ENCODE assay signal across 9 mouse cellular contexts in the genomic region with DNA sequence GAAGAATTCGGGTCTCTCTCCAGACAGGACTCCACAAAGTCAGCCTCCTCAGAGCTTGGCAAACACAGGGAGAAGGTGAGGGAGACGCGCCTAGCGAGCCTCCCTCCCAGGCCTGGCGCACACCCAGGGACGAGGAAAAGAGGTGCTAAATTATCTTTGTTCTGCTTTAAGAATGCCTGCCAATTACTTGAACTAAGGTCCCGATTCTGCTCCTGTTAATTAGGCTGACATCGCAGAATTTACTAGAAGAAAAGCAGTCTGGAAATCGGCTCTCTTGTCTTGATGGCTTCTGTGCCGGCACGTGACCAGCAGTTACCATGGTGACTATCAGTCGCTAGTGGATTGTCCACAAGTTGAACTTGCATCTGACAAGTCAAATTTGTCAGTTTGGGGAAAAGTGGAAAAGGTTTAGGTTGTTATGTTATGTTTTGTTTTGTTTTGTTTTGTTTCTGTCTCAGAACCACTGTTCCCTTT.
DNase-seq lines count a peak whose midpoint lies in the region; ATAC-seq lines count a peak whose summit lies in the region.
"Had no signal": no experiment of that assay in that cellular context is flagged by ENCODE, and none has a peak within 500 bp of the region (broad histone marks: within the 10 kb centered on the region; RNA-seq: fewer than 3 reads in every experiment).

No protein-coding gene starts in this region.

- H3K4me2 ChIP-seq in forebrain, embryonic 13.5 days: peak overlapping the region; percentile 35
- H3K4me2 ChIP-seq in intestine, embryonic 14.5 days (ENCODE audit: low read length): peak overlapping the region; percentile 16; the same call in 1 of the 2 replicates
- H3K4me2 ChIP-seq in midbrain, embryonic 15.5 days: peak overlapping the region; percentile 41

- H3K9ac ChIP-seq in forebrain, embryonic 13.5 days: no peak overlapping the region
- no peak overlapping the region for H3K9ac ChIP-seq in intestine, embryonic 14.5 days (ENCODE audit: low read length)
- H3K9ac ChIP-seq in midbrain, embryonic 15.5 days: no peak overlapping the region

- DNase-seq in left cerebral cortex, postnatal 14 days (ENCODE audit: low spot score in 2 of 2): peak; percentile 11 to 33
- no peak for DNase-seq in left cerebral cortex, adult 9 months (ENCODE audit: low spot score in 2 of 2)
- peak; percentile 70 to 79 for DNase-seq in adrenal gland, postnatal 36 days
- DNase-seq in intestine, embryonic 14.5 days (ENCODE audit: low spot score): no peak
- DNase-seq in layer of hippocampus, postnatal 25 days (ENCODE audit: extremely low spot score in 1 of 2, low spot score in 1 of 2): no peak

- no peak overlapping the region for H3K4me3 ChIP-seq in forebrain, embryonic 13.5 days
- H3K4me3 ChIP-seq in intestine, embryonic 14.5 days (ENCODE audit: low read depth, low read length): no peak overlapping the region
- no peak overlapping the region for H3K4me3 ChIP-seq in midbrain, embryonic 15.5 days

- H3K36me3 ChIP-seq in forebrain, embryonic 13.5 days (ENCODE audit: poor library complexity, severe bottlenecking): no peaks in the 10 kb centered on the region
- H3K36me3 ChIP-seq in intestine, embryonic 14.5 days (ENCODE audit: control insufficient read depth, insufficient read depth, low read length): no peaks in the 10 kb centered on the region
- H3K36me3 ChIP-seq in midbrain, embryonic 15.5 days (replicated peaks): no peaks in the 10 kb centered on the region
- H3K36me3 ChIP-seq: G1E had no signal

- H3K9me3 ChIP-seq in forebrain, embryonic 13.5 days (replicated peaks): no peaks in the 10 kb centered on the region
- no peaks in the 10 kb centered on the region for H3K9me3 ChIP-seq in intestine, embryonic 14.5 days (ENCODE audit: control insufficient read depth, low read length)
- H3K9me3 ChIP-seq in midbrain, embryonic 15.5 days: no peaks in the 10 kb centered on the region
- H3K9me3 ChIP-seq: G1E had no signal

- peak; percentile 86 for ATAC-seq in forebrain, embryonic 13.5 days
- no peak; the same call in 1 of the 2 replicates for ATAC-seq in intestine, embryonic 14.5 days (replicated peaks; ENCODE audit: low FRiP score, low TSS enrichment, low read depth)
- ATAC-seq in midbrain, embryonic 15.5 days (replicated peaks): peak; percentile 86
- no peak for ATAC-seq in monocyte, adult 5-6 weeks (replicated peaks; ENCODE audit: insufficient number of reproducible peaks, low FRiP score, low TSS enrichment, poor library complexity, severe bottlenecking)

- intact Hi-C loops in left cerebral cortex, postnatal 14 days (cut with DNase I): no loop called here

- no peaks in the 10 kb centered on the region for H3K27me3 ChIP-seq in forebrain, embryonic 13.5 days
- no peaks in the 10 kb centered on the region for H3K27me3 ChIP-seq in intestine, embryonic 14.5 days (replicated peaks; ENCODE audit: control insufficient read depth, insufficient read depth, low read length)
- no peaks in the 10 kb centered on the region for H3K27me3 ChIP-seq in midbrain, embryonic 15.5 days (replicated peaks)

- H3K4me1 ChIP-seq in forebrain, embryonic 13.5 days: peaks cover 48% of the 10 kb centered on the region
- 0 out of 2 replicates have a peak, but pooled peaks cover 2% of the 10 kb centered on the region for H3K4me1 ChIP-seq in intestine, embryonic 14.5 days (replicated peaks; ENCODE audit: control insufficient read depth, insufficient read depth, low read length)
- H3K4me1 ChIP-seq in midbrain, embryonic 15.5 days: peaks cover 25% of the 10 kb centered on the region

- WGBS in forebrain, embryonic 13.5 days: 7% methylated on average over 12 of the region's 12 CpGs
- WGBS in intestine, embryonic 14.5 days: 37% methylated on average over 12 of the region's 12 CpGs
- 22% methylated on average over 12 of the region's 12 CpGs for WGBS in midbrain, embryonic 15.5 days

- H3K27ac ChIP-seq in forebrain, embryonic 13.5 days: peak overlapping the region; percentile 79
- H3K27ac ChIP-seq in intestine, embryonic 14.5 days (ENCODE audit: low read depth): no peak overlapping the region
- peak overlapping the region; percentile 73 for H3K27ac ChIP-seq in midbrain, embryonic 15.5 days

Comparison
In these comparisons a context has a peak if more than half of its experiments do, and no peak if none do; other contexts are left out.
1. DNase-seq: peak in left cerebral cortex, postnatal 14 days (2 of 2) and adrenal gland, postnatal 36 days (2 of 2); none in left cerebral cortex, adult 9 months (0 of 2), intestine, embryonic 14.5 days (single experiment) and layer of hippocampus, postnatal 25 days (0 of 2).
2. ATAC-seq: peak in forebrain, embryonic 13.5 days (single experiment) and midbrain, embryonic 15.5 days (single experiment); none in intestine, embryonic 14.5 days (single experiment) and monocyte, adult 5-6 weeks (single experiment).
3. Peak in every context shown above with its lines, with median percentiles within 50 percentile points of each other: H3K4me2 ChIP-seq.